Mouse (Mus musculus): ENCODE data around the gene Mpz. TPM values are rescaled to one million over a fixed set of nuclear protein-coding genes. Genes with fewer than 3 reads are reported as not detected.

Mpz gene
- polyA plus RNA-seq, 1 experiment from 2014 or later, result 0.06 TPM

GRCm38 (mm10) chr1:171195046-171195822 lies 44.7 kb downstream of the Mpz start:
- peaks cover 38% of the 10 kb centered on the region for H3K4me1 ChIP-seq
- DNase-seq (ENCODE audit: low spot score), result no peak
- H3K27me3 ChIP-seq (ENCODE audit: insufficient read depth, poor library complexity, severe bottlenecking), result peaks cover 54% of the 10 kb centered on the region
- peak overlapping the region; percentile 81 for H3K4me3 ChIP-seq
- H3K9me3 ChIP-seq, result no peaks in the 10 kb centered on the region
- H3K27ac ChIP-seq, result peak overlapping the region; percentile 84
- 4% methylated on average over 20 of the region's 20 CpGs for WGBS
- no peaks in the 10 kb centered on the region for H3K36me3 ChIP-seq

- no peaks in the 10 kb centered on the region for H3K9me3 ChIP-seq
- peak; percentile 95 for DNase-seq (ENCODE audit: low spot score)
- peaks cover 38% of the 10 kb centered on the region for H3K4me1 ChIP-seq
- peak within 1 kb of the TSS; percentile 84 for H3K27ac ChIP-seq
- H3K4me3 ChIP-seq, result peak within 1 kb of the TSS; percentile 81
- WGBS, result under 1% methylated on average over 33 of the region's 33 CpGs
- H3K27me3 ChIP-seq (ENCODE audit: insufficient read depth, poor library complexity, severe bottlenecking), result peaks cover 51% of the 10 kb centered on the region
- no peaks in the 10 kb centered on the region for H3K36me3 ChIP-seq
Observed at GRCm38 (mm10) chr1:171195887-171196397, 45.4 kb downstream of the Mpz start, which contains the start of gene Pcp4l1. Pcp4l1 (minus strand) TSS chr1:171196268.

GRCm38 (mm10) chr1:171199532-171199931 lies 49.0 kb downstream of the Mpz start:
- H3K27ac ChIP-seq, result no peak overlapping the region
- no peaks in the 10 kb centered on the region for H3K36me3 ChIP-seq
- no peak for DNase-seq (ENCODE audit: low spot score)
- H3K27me3 ChIP-seq (ENCODE audit: insufficient read depth, poor library complexity, severe bottlenecking), result peaks cover 16% of the 10 kb centered on the region
- WGBS, result 40% methylated on average over 1 of the region's 1 CpGs
- peaks cover 17% of the 10 kb centered on the region for H3K4me1 ChIP-seq
- H3K9me3 ChIP-seq, result no peaks in the 10 kb centered on the region
- no peak overlapping the region for H3K4me3 ChIP-seq

GRCm38 (mm10) chr1:171200769-171201168 lies 50.3 kb downstream of the Mpz start:
- WGBS, result 89% methylated on average over 1 of the region's 1 CpGs
- Histone ChIP-seq H3K4me3 (no peak overlapping the region), H3K9me3 (no peaks in the 10 kb centered on the region), H3K27ac (no peak overlapping the region), H3K36me3 (no peaks in the 10 kb centered on the region), H3K27me3 (ENCODE audit: insufficient read depth, poor library complexity, severe bottlenecking) (peaks cover 4% of the 10 kb centered on the region), H3K4me1 (peaks cover 6% of the 10 kb centered on the region)
- no peak for DNase-seq (ENCODE audit: low spot score)

- no peaks in the 10 kb centered on the region for H3K36me3 ChIP-seq
- DNase-seq (ENCODE audit: low spot score), result no peak
- WGBS, result 56% methylated on average over 11 of the region's 11 CpGs
- no peak overlapping the region for H3K27ac ChIP-seq
- H3K27me3 ChIP-seq (ENCODE audit: insufficient read depth, poor library complexity, severe bottlenecking), result no peaks in the 10 kb centered on the region
- H3K9me3 ChIP-seq, result no peaks in the 10 kb centered on the region
- no peak overlapping the region for H3K4me3 ChIP-seq
- no peaks in the 10 kb centered on the region for H3K4me1 ChIP-seq
Observed at GRCm38 (mm10) chr1:171203471-171204248, 53.1 kb downstream of the Mpz start.

GRCm38 (mm10) chr1:171204249-171204644 lies 53.7 kb downstream of the Mpz start:
- no peak for DNase-seq (ENCODE audit: low spot score)
- 68% methylated on average over 7 of the region's 7 CpGs for WGBS
- Histone ChIP-seq H3K4me1 (0 out of 2 replicates have a peak, but pooled peaks cover under 1% of the 10 kb centered on the region), H3K4me3 (no peak overlapping the region), H3K36me3 (no peaks in the 10 kb centered on the region), H3K9me3 (no peaks in the 10 kb centered on the region), H3K27ac (no peak overlapping the region), H3K27me3 (ENCODE audit: insufficient read depth, poor library complexity, severe bottlenecking) (no peaks in the 10 kb centered on the region)

GRCm38 (mm10) chr1:171205704-171206493 lies 55.4 kb downstream of the Mpz start:
- Histone ChIP-seq H3K36me3 (no peaks in the 10 kb centered on the region), H3K4me3 (no peak overlapping the region), H3K27me3 (ENCODE audit: insufficient read depth, poor library complexity, severe bottlenecking) (no peaks in the 10 kb centered on the region), H3K27ac (no peak overlapping the region), H3K4me1 (peaks cover 4% of the 10 kb centered on the region; the same call in 1 of the 2 replicates), H3K9me3 (no peaks in the 10 kb centered on the region)
- no peak for DNase-seq (ENCODE audit: low spot score)
- 61% methylated on average over 6 of the region's 6 CpGs for WGBS

- DNase-seq (ENCODE audit: low spot score), result no peak
- 0 out of 2 replicates have a peak overlapping the region, but pooled peaks have one; percentile 29 for H3K27ac ChIP-seq
- no peaks in the 10 kb centered on the region for H3K27me3 ChIP-seq (ENCODE audit: insufficient read depth, poor library complexity, severe bottlenecking)
- H3K4me3 ChIP-seq, result no peak overlapping the region
- 20% methylated on average over 4 of the region's 4 CpGs for WGBS
- no peaks in the 10 kb centered on the region for H3K9me3 ChIP-seq
- peaks cover 4% of the 10 kb centered on the region; the same call in 1 of the 2 replicates for H3K4me1 ChIP-seq
- no peaks in the 10 kb centered on the region for H3K36me3 ChIP-seq
Observed at GRCm38 (mm10) chr1:171209409-171209808, 58.9 kb downstream of the Mpz start.

Other genes with a start within 250 kb of the Mpz start
- not detected in 2 replicates for gene Fcrlb, start 237.8 kb upstream of the Mpz start, polyA plus RNA-seq (2016; fragmentation: Nextera tagmentation; extraction: Ambion mirVana)
- gene Fcrla, start 223.1 kb upstream of the Mpz start, polyA plus RNA-seq (2016; fragmentation: Nextera tagmentation; extraction: Ambion mirVana), result 0.08 TPM in 1 of 2 replicates, not detected in the other
- not detected in 2 replicates for gene Fcgr2b, start 174.2 kb upstream of the Mpz start, polyA plus RNA-seq (2016; fragmentation: Nextera tagmentation; extraction: Ambion mirVana)
- 0.14 TPM in 1 of 2 replicates, not detected in the other for gene Fcgr4, start 131.8 kb upstream of the Mpz start, polyA plus RNA-seq (2016; fragmentation: Nextera tagmentation; extraction: Ambion mirVana)
- 1.3 and 4.1 TPM in 2 replicates for gene Fcgr3, start 85.8 kb upstream of the Mpz start, polyA plus RNA-seq (2016; fragmentation: Nextera tagmentation; extraction: Ambion mirVana)
- 1.6 and 3.7 TPM in 2 replicates for gene Cfap126, start 36.8 kb upstream of the Mpz start, polyA plus RNA-seq (2016; fragmentation: Nextera tagmentation; extraction: Ambion mirVana)
- 361 and 463 TPM in 2 replicates for gene Sdhc, start 108 bp upstream of the Mpz start, polyA plus RNA-seq (2016; fragmentation: Nextera tagmentation; extraction: Ambion mirVana)
- 18.0 and 24.4 TPM in 2 replicates for gene Pcp4l1, start 45.6 kb downstream of the Mpz start, polyA plus RNA-seq (2016; fragmentation: Nextera tagmentation; extraction: Ambion mirVana)
- gene Nr1i3, start 63.3 kb downstream of the Mpz start, polyA plus RNA-seq (2016; fragmentation: Nextera tagmentation; extraction: Ambion mirVana), result 0.14 and 0.28 TPM in 2 replicates
- 41.8 and 53.7 TPM in 2 replicates for gene Tomm40l, start 71.8 kb downstream of the Mpz start, polyA plus RNA-seq (2016; fragmentation: Nextera tagmentation; extraction: Ambion mirVana)
- 16.2 and 315 TPM in 2 replicates for gene Apoa2, start 74.3 kb downstream of the Mpz start, polyA plus RNA-seq (2016; fragmentation: Nextera tagmentation; extraction: Ambion mirVana)
- gene Fcer1g, start 83.7 kb downstream of the Mpz start, polyA plus RNA-seq (2016; fragmentation: Nextera tagmentation; extraction: Ambion mirVana), result 4.9 and 12.1 TPM in 2 replicates
- gene Adamts4, start 99.7 kb downstream of the Mpz start, polyA plus RNA-seq (2016; fragmentation: Nextera tagmentation; extraction: Ambion mirVana), result 2.6 and 2.8 TPM in 2 replicates
- gene Ndufs2, start 100.7 kb downstream of the Mpz start, polyA plus RNA-seq (2016; fragmentation: Nextera tagmentation; extraction: Ambion mirVana), result 390 and 470 TPM in 2 replicates
- 53.3 and 62.4 TPM in 2 replicates for gene B4galt3, start 119.6 kb downstream of the Mpz start, polyA plus RNA-seq (2016; fragmentation: Nextera tagmentation; extraction: Ambion mirVana)
- gene Ppox, start 130.5 kb downstream of the Mpz start, polyA plus RNA-seq (2016; fragmentation: Nextera tagmentation; extraction: Ambion mirVana), result 57.1 and 59.8 TPM in 2 replicates
- gene Usp21, start 137.3 kb downstream of the Mpz start, polyA plus RNA-seq (2016; fragmentation: Nextera tagmentation; extraction: Ambion mirVana), result 58.5 and 74.8 TPM in 2 replicates
- 86.8 and 92.0 TPM in 2 replicates for gene Ufc1, start 144.3 kb downstream of the Mpz start, polyA plus RNA-seq (2016; fragmentation: Nextera tagmentation; extraction: Ambion mirVana)
- 40.8 and 43.8 TPM in 2 replicates for gene Dedd, start 178.4 kb downstream of the Mpz start, polyA plus RNA-seq (2016; fragmentation: Nextera tagmentation; extraction: Ambion mirVana)
- 37.5 and 39.3 TPM in 2 replicates for gene Nit1, start 194.9 kb downstream of the Mpz start, polyA plus RNA-seq (2016; fragmentation: Nextera tagmentation; extraction: Ambion mirVana)
- gene Pfdn2, start 195.0 kb downstream of the Mpz start, polyA plus RNA-seq (2016; fragmentation: Nextera tagmentation; extraction: Ambion mirVana), result 109 and 150 TPM in 2 replicates
- 0.87 and 1.3 TPM in 2 replicates for gene Klhdc9, start 210.1 kb downstream of the Mpz start, polyA plus RNA-seq (2016; fragmentation: Nextera tagmentation; extraction: Ambion mirVana)
- gene Nectin4, start 219.4 kb downstream of the Mpz start, polyA plus RNA-seq (2016; fragmentation: Nextera tagmentation; extraction: Ambion mirVana), result 0.38 and 1.3 TPM in 2 replicates
- 0.41 and 0.95 TPM in 2 replicates for gene Arhgap30, start 238.2 kb downstream of the Mpz start, polyA plus RNA-seq (2016; fragmentation: Nextera tagmentation; extraction: Ambion mirVana)

Data from heart, embryonic 10.5 days (tissue).